8 mouse cellular contexts compared by ENCODE assay signal in genomic region chr19:53105374-53106090, GRCm38 (mm10). TPM values are rescaled to one million over a fixed set of nuclear protein-coding genes. Genes with fewer than 3 reads are reported as not detected.
DNase-seq lines count a peak whose midpoint lies in the region; ATAC-seq and TF ChIP-seq lines count a peak whose summit lies in the region.

No protein-coding gene starts in this region.

- H3K9me3 ChIP-seq in hindbrain, embryonic 11.5 days (ENCODE audit: control insufficient read depth, low read length), result no peaks in the 10 kb centered on the region
- no peaks in the 10 kb centered on the region for H3K9me3 ChIP-seq in hindbrain, embryonic 14.5 days (ENCODE audit: control insufficient read depth, low read length)
- H3K9me3 ChIP-seq in limb, embryonic 14.5 days (ENCODE audit: control insufficient read depth, low read length), result no peaks in the 10 kb centered on the region

- no peaks in the 10 kb centered on the region for H3K27me3 ChIP-seq in hindbrain, embryonic 11.5 days (ENCODE audit: control insufficient read depth, insufficient read depth, low read length)
- H3K27me3 ChIP-seq in hindbrain, embryonic 14.5 days (ENCODE audit: control insufficient read depth, insufficient read depth, low read length), result no peaks in the 10 kb centered on the region
- H3K27me3 ChIP-seq in limb, embryonic 14.5 days (ENCODE audit: control insufficient read depth, insufficient read depth, low read length), result no peaks in the 10 kb centered on the region

- no peaks in the 10 kb centered on the region for H3K36me3 ChIP-seq in hindbrain, embryonic 11.5 days (ENCODE audit: control insufficient read depth, insufficient read depth, low read length)
- H3K36me3 ChIP-seq in hindbrain, embryonic 14.5 days (replicated peaks; ENCODE audit: control insufficient read depth, insufficient read depth), result no peaks in the 10 kb centered on the region
- H3K36me3 ChIP-seq in limb, embryonic 14.5 days (ENCODE audit: control insufficient read depth, insufficient read depth, low read length), result no peaks in the 10 kb centered on the region

- no peak overlapping the region for H3K27ac ChIP-seq in hindbrain, embryonic 11.5 days (ENCODE audit: low read depth, low read length)
- H3K27ac ChIP-seq in hindbrain, embryonic 14.5 days, result no peak overlapping the region
- H3K27ac ChIP-seq in limb, embryonic 14.5 days (replicated peaks; ENCODE audit: low read depth, low read length), result no peak overlapping the region

- intact Hi-C loops in heart, postnatal 10 days (cut with DNase I), result no loop called here

- no peak overlapping the region for H3K4me3 ChIP-seq in hindbrain, embryonic 11.5 days (ENCODE audit: low read depth, low read length)
- H3K4me3 ChIP-seq in hindbrain, embryonic 14.5 days (replicated peaks; ENCODE audit: low read length), result no peak overlapping the region
- no peak overlapping the region for H3K4me3 ChIP-seq in limb, embryonic 14.5 days (replicated peaks; ENCODE audit: low read length)

- 51% methylated on average over 26 of the region's 26 CpGs for WGBS in hindbrain, embryonic 11.5 days
- WGBS in hindbrain, embryonic 14.5 days, result 51% methylated on average over 26 of the region's 26 CpGs
- 48% methylated on average over 26 of the region's 26 CpGs for WGBS in limb, embryonic 14.5 days

- TF ChIP-seq POLR2A in limb, embryonic 14.5 days (IDR thresholded peaks at IDR 0.05; ENCODE audit: borderline replicate concordance, extremely low read depth, insufficient read depth, insufficient read length), result no peak

- no peak overlapping the region for H3K9ac ChIP-seq in hindbrain, embryonic 11.5 days (ENCODE audit: low read depth, low read length)
- no peak overlapping the region for H3K9ac ChIP-seq in hindbrain, embryonic 14.5 days
- H3K9ac ChIP-seq in limb, embryonic 14.5 days (ENCODE audit: low read depth, low read length, severe bottlenecking), result peak overlapping the region; percentile 25; the same call in 1 of the 2 replicates

- 0 out of 2 replicates have a peak, but pooled peaks have one; percentile 33 for ATAC-seq in hindbrain, embryonic 11.5 days (ENCODE audit: low FRiP score)
- ATAC-seq in hindbrain, embryonic 14.5 days (ENCODE audit: low FRiP score), result no peak
- ATAC-seq in limb, embryonic 14.5 days (ENCODE audit: low FRiP score, low read depth), result no peak

- H3K4me1 ChIP-seq in hindbrain, embryonic 11.5 days (replicated peaks; ENCODE audit: control insufficient read depth, insufficient read depth, low read length), result no peaks in the 10 kb centered on the region
- no peaks in the 10 kb centered on the region for H3K4me1 ChIP-seq in hindbrain, embryonic 14.5 days (replicated peaks; ENCODE audit: control insufficient read depth, insufficient read depth, low read length)
- H3K4me1 ChIP-seq in limb, embryonic 14.5 days (ENCODE audit: control insufficient read depth, insufficient read depth, low read length), result peaks cover 10% of the 10 kb centered on the region

- no peak overlapping the region for H3K4me2 ChIP-seq in hindbrain, embryonic 11.5 days (replicated peaks; ENCODE audit: low read depth, low read length)
- no peak overlapping the region for H3K4me2 ChIP-seq in hindbrain, embryonic 14.5 days (replicated peaks)
- no peak overlapping the region for H3K4me2 ChIP-seq in limb, embryonic 14.5 days (replicated peaks; ENCODE audit: low read depth, low read length, severe bottlenecking)

- DNase-seq in hindbrain, embryonic 11.5 days (ENCODE audit: low spot score), result peak; percentile 64
- no peak for DNase-seq in hindbrain, embryonic 14.5 days (ENCODE audit: low spot score)
- peak; percentile 84 for DNase-seq in embryo, embryonic 10.5 days (ENCODE audit: low spot score)
- DNase-seq in heart, postnatal 10 days, result peak; percentile 70 to 80
- DNase-seq in limb, embryonic 14.5 days (ENCODE audit: low spot score), result peak; percentile 63
- DNase-seq in ovary, postnatal 36 days (ENCODE audit: low spot score), result peak; percentile 66
- no peak for DNase-seq in right cerebral cortex, postnatal 4 days
- no peak for DNase-seq in cerebellum, adult 8-10 months

RNA-seq across cellular contexts. Expression of gene Add3, which starts 34.7 kb away (rescaled TPM):
- polyA plus RNA-seq in hindbrain, embryonic 11.5 days (2014; fragmentation: Nextera tagmentation; extraction: Ambion mirVana), result 46.6 and 51.6 TPM in 2 replicates
- polyA plus RNA-seq in hindbrain, embryonic 14.5 days (2014; fragmentation: Nextera tagmentation; extraction: Ambion mirVana), result 43.4 and 48.9 TPM in 2 replicates
- 10 to 100 TPM; 79.2 to 83.7 TPM for total RNA-seq in heart, postnatal 10 days (2021)
- polyA plus RNA-seq in limb, embryonic 14.5 days (2012; rRNA removed), result 46.8 and 53.0 TPM in 2 replicates
- polyA plus RNA-seq in limb, embryonic 14.5 days (2014; fragmentation: Nextera tagmentation; extraction: Ambion mirVana), result 89.5 and 97.3 TPM in 2 replicates

Comparison
In these comparisons a context has a peak if more than half of its experiments do, and no peak if none do; other contexts are left out.
1. DNase-seq: peak in hindbrain, embryonic 11.5 days (single experiment), embryo, embryonic 10.5 days (single experiment), heart, postnatal 10 days (2 of 2), limb, embryonic 14.5 days (single experiment) and ovary, postnatal 36 days (single experiment); none in hindbrain, embryonic 14.5 days (single experiment), right cerebral cortex, postnatal 4 days (single experiment) and cerebellum, adult 8-10 months (single experiment).